Mouse (Mus musculus): ENCODE measurements around the gene Olfr1163. TPM values are rescaled to one million over a fixed set of nuclear protein-coding genes. Genes with fewer than 3 reads are reported as not detected.
"Not testable (repeated sequence)": the region's sequence is repeated elsewhere in the genome, so short reads cannot be mapped to it uniquely, and the experiment has no call there.

Olfr1163 gene
- not detected for total RNA-seq (2021)
- long read RNA-seq, experiment 1 = 0 reads
- long read RNA-seq, experiment 2 = 0 reads

DNA sequence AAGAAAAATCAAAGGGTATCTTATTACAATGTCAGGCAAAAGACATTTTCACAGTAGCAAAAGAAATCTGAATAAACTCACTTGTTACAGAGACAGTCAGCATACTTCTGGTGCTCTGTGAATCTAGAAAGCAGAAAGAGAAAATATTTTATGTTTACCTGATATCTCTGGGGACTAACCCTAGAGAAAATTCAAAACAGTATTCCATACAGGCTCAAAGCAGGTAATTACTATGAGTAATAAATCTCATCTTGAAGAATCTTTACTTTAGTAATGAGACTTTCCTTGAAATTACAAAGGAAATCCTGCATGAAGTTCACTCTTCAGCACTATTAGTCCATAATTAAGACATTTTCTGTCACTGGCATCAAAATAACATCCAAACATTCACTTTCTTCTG, at the start of gene Olfr1163:
TSS of gene Olfr1163 (minus strand) at position 101 of the 400 bp plus-strand sequence.
- DNase-seq (ENCODE audit: low spot score) = no peak

DNA sequence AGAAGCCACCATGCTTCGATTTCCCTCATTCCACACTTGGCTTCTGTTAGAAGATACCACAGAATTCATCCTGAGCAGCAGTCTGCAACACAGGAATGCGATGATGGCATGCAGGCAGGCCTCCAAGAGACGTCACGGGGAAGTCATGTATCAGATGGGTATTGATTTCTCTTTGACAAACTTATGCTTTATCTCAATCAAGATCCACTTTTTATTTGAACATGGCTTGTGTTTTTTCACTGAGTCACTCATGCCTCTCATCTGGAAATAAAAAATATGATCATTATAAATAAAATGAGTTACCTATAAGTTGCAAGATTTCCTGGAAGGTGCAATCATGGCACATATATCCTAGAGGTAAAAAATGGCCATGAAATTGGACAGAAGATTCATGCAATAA, 22.2 kb upstream of the Olfr1163 start, which contains the start of gene Olfr1164:
TSS of gene Olfr1164 (minus strand) at position 101 of the 400 bp plus-strand sequence.
- DNase-seq (ENCODE audit: low spot score) = no peak

DNA sequence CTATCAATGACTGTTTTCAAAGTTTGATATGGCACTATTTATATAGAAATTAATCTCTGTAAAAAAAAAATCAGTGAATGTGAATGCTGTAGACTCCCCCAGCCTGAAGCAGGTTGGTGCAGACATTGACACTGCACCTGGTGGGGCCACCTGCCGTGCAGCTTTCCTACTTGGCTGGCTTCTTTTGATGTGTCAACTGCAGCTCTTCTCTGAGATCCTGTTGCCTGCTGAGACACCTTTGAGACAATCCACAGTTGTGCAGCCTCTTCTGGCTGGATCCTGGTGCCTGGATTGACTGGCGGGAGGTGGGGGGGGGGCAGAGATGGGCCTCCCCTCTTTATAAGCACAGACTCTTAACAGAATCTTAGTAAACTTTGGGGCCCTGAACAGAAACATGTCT, 8.0 kb downstream of the Olfr1163 start:
- no peak for DNase-seq (ENCODE audit: low spot score)

DNA sequence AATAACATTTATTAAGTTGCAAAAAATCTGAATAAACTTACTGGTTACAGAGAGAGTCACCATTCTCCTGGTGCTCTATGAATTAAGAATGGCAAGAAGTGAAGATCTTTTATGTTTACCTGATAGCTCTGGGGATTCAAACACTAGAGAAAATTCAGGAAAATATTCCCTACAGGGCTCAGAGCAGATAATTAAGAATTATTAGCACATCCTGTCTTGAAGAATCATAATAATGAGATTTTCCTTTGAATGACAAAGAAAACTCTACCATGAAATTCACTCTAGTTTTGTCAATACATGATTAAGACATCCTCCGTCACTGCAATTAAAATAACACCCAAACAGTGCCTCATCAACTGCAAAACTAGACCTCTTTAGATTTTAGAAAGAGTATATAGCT, 20.6 kb downstream of the Olfr1163 start, which contains the start of gene Olfr1162:
TSS of gene Olfr1162 (minus strand) at position 101 of the 400 bp plus-strand sequence.
- DNase-seq (ENCODE audit: low spot score) = no peak

DNA sequence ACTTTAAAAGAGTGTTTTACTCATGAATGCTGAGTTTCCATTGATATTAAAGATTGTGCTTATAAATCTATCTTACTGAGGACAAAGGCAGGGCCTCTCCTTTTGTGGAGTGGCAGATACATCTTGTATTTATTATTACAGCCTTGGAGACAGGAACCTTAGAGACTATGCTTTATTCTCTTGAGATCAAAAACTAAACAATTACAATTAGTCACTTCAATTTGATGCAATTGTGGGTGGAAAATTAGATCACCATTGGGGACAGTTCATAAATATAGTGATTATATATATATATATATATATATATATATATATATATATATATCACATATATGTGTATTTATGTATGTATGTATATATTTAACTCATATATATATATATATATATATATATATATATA, 34.0 kb downstream of the Olfr1163 start, which contains the start of gene Olfr73:
TSS of gene Olfr73 (minus strand) at position 101 of the 400 bp plus-strand sequence.
- DNase-seq (ENCODE audit: low spot score) = no peak

DNA sequence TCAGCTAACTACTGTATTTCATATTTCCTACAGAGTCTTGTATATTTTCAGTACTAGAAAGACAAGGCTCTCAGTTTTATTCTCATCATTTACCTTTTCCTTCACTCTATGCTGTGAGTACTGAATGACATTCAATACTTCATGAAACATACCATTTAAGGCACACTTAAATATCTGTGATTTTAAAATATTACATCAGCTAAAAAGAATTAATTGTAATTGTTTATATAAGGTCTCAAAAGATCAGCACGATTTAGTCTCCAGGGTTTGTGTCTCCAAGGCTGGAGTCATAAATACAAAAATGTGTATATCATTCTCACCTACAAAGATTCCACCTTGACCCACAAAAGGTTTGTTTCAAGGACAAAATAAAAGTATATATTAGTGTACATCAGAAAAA, 49.2 kb downstream of the Olfr1163 start, which contains the start of gene Olfr1161:
TSS of gene Olfr1161 (plus strand) at position 301 of the 400 bp plus-strand sequence.
- not testable (repeated sequence) for DNase-seq (ENCODE audit: low spot score)

Other genes with a start within 250 kb of the Olfr1163 start
- gene Olfr1148, start 241.3 kb downstream of the Olfr1163 start, total RNA-seq (2021) = not detected
- gene Olfr1150-ps1, start 227.8 kb downstream of the Olfr1163 start, total RNA-seq (2021) = not detected
- gene Olfr1151, start 216.0 kb downstream of the Olfr1163 start, total RNA-seq (2021) = not detected
- not detected for gene Olfr1152, start 205.3 kb downstream of the Olfr1163 start, total RNA-seq (2021)
- not detected for gene Olfr1153, start 176.9 kb downstream of the Olfr1163 start, total RNA-seq (2021)
- not detected for gene Olfr1154, start 166.7 kb downstream of the Olfr1163 start, total RNA-seq (2021)
- gene Olfr1155, start 126.7 kb downstream of the Olfr1163 start, total RNA-seq (2021) = not detected
- not detected for gene Olfr1156, start 118.7 kb downstream of the Olfr1163 start, total RNA-seq (2021)
- gene Olfr1157, start 103.5 kb downstream of the Olfr1163 start, total RNA-seq (2021) = not detected
- gene Olfr74, start 97.2 kb downstream of the Olfr1163 start, total RNA-seq (2021) = not detected
- not detected for gene Olfr1158, start 81.7 kb downstream of the Olfr1163 start, total RNA-seq (2021)
- not detected for gene Olfr1160, start 63.6 kb downstream of the Olfr1163 start, total RNA-seq (2021)
- not detected for gene Olfr1161, start 49.1 kb downstream of the Olfr1163 start, total RNA-seq (2021)
- gene Olfr73, start 34.1 kb downstream of the Olfr1163 start, total RNA-seq (2021) = not detected
- gene Olfr1162, start 20.7 kb downstream of the Olfr1163 start, total RNA-seq (2021) = not detected
- not detected for gene Olfr1164, start 22.1 kb upstream of the Olfr1163 start, total RNA-seq (2021)
- gene Olfr1166, start 56.4 kb upstream of the Olfr1163 start, total RNA-seq (2021) = not detected
- not detected for gene Olfr1167, start 83.4 kb upstream of the Olfr1163 start, total RNA-seq (2021)
- gene Olfr1168, start 110.0 kb upstream of the Olfr1163 start, total RNA-seq (2021) = not detected
- not detected for gene Olfr1170, start 156.5 kb upstream of the Olfr1163 start, total RNA-seq (2021)
- not detected for gene Olfr1173, start 208.0 kb upstream of the Olfr1163 start, total RNA-seq (2021)
- not detected for gene Olfr1174-ps, start 243.3 kb upstream of the Olfr1163 start, total RNA-seq (2021)